Comparison of ENCODE assay signal across 24 mouse cellular contexts in genomic region chr6:32300611-32301010, GRCm38 (mm10).
DNase-seq lines count a peak whose midpoint lies in the region; ATAC-seq lines count a peak whose summit lies in the region.
"Had no signal": no experiment of that assay in that cellular context is flagged by ENCODE, and none has a peak within 500 bp of the region (broad histone marks: within the 10 kb centered on the region; RNA-seq: fewer than 3 reads in every experiment).

No protein-coding gene starts in this region.

- 87% methylated on average over 2 of the region's 2 CpGs for WGBS in forebrain, embryonic 11.5 days

- no peaks in the 10 kb centered on the region for H3K36me3 ChIP-seq in forebrain, embryonic 11.5 days (ENCODE audit: control insufficient read depth, insufficient read depth, low read length)
- H3K36me3 ChIP-seq: embryonic facial prominence, embryonic 15.5 days; forebrain, embryonic 12.5 days; hindbrain, embryonic 12.5 days; hindbrain, embryonic 15.5 days had no signal

- no peaks in the 10 kb centered on the region for H3K27me3 ChIP-seq in forebrain, embryonic 11.5 days (ENCODE audit: control insufficient read depth, insufficient read depth, low read length)
- H3K27me3 ChIP-seq: embryonic facial prominence, embryonic 15.5 days; forebrain, embryonic 12.5 days; hindbrain, embryonic 12.5 days; hindbrain, embryonic 15.5 days; Patski had no signal

- H3K4me2 ChIP-seq in forebrain, embryonic 11.5 days (ENCODE audit: low read depth, low read length, severe bottlenecking), result no peak overlapping the region
- H3K4me2 ChIP-seq: embryonic facial prominence, embryonic 15.5 days; forebrain, embryonic 12.5 days; heart, embryonic 11.5 days; hindbrain, embryonic 12.5 days; hindbrain, embryonic 15.5 days had no signal

- ATAC-seq in forebrain, embryonic 11.5 days (replicated peaks; ENCODE audit: low FRiP score), result no peak
- ATAC-seq: CD4-positive, CD25-positive, alpha-beta regulatory T cell, adult 4 months; forebrain, embryonic 16.5 days; intestine, postnatal 0 days; Patski had no signal

- DNase-seq in heart, adult 11 months, result peak; percentile 80
- no peak for DNase-seq in heart, postnatal 4 days
- DNase-seq in 3T3-L1 (ENCODE audit: low read depth, low spot score) (peak; percentile 14), NIH3T3 (ENCODE audit: low read depth) (peak; percentile 36)
- DNase-seq in skeletal muscle tissue, adult 2 months (ENCODE audit: low read depth, low spot score), result peak; percentile 3
- no peak for DNase-seq in adrenal gland, adult 2 months
- DNase-seq in forebrain, embryonic 11.5 days (ENCODE audit: low spot score), result no peak
- DNase-seq: adrenal gland, postnatal 14 days; cerebellum, adult 11-12 months; cerebellum, adult 8-10 months; cerebellum, postnatal 10 days; cerebellum, postnatal 36 days; embryo, embryonic 11 days; gastrocnemius, postnatal 10 days; gastrocnemius, postnatal 36 days had no signal

- H3K9me3 ChIP-seq in forebrain, embryonic 11.5 days (ENCODE audit: control insufficient read depth, low read length), result no peaks in the 10 kb centered on the region
- H3K9me3 ChIP-seq: embryonic facial prominence, embryonic 15.5 days; forebrain, embryonic 12.5 days; hindbrain, embryonic 12.5 days; hindbrain, embryonic 15.5 days had no signal

- H3K27ac ChIP-seq in forebrain, embryonic 11.5 days (ENCODE audit: low read depth, low read length), result no peak overlapping the region
- H3K27ac ChIP-seq: embryonic facial prominence, embryonic 15.5 days; forebrain, embryonic 12.5 days; hindbrain, embryonic 12.5 days; hindbrain, embryonic 15.5 days had no signal

- no peak overlapping the region for H3K4me3 ChIP-seq in forebrain, embryonic 11.5 days (ENCODE audit: low read depth, low read length)
- H3K4me3 ChIP-seq: embryonic facial prominence, embryonic 15.5 days; forebrain, embryonic 12.5 days; hindbrain, embryonic 12.5 days; hindbrain, embryonic 15.5 days had no signal

- H3K4me1 ChIP-seq in forebrain, embryonic 11.5 days (replicated peaks; ENCODE audit: control insufficient read depth, insufficient read depth, low read length), result no peaks in the 10 kb centered on the region
- H3K4me1 ChIP-seq: embryonic facial prominence, embryonic 15.5 days; forebrain, embryonic 12.5 days; hindbrain, embryonic 12.5 days; hindbrain, embryonic 15.5 days had no signal

- no peak overlapping the region for H3K9ac ChIP-seq in forebrain, embryonic 11.5 days (ENCODE audit: low read length)
- H3K9ac ChIP-seq: embryonic facial prominence, embryonic 15.5 days; forebrain, embryonic 12.5 days; hindbrain, embryonic 12.5 days; hindbrain, embryonic 15.5 days had no signal

Comparison
In these comparisons a context has a peak if more than half of its experiments do, and no peak if none do; other contexts are left out.
1. DNase-seq: peak in heart, adult 11 months (single experiment), 3T3-L1 (single experiment), NIH3T3 (single experiment) and skeletal muscle tissue, adult 2 months (single experiment); none in heart, postnatal 4 days (single experiment), adrenal gland, adult 2 months (single experiment) and forebrain, embryonic 11.5 days (single experiment).